Mouse (Mus musculus) layer of hippocampus, adult 11-12 months (tissue): ENCODE results near the gene Klhl21.

Source experiments
- DNase-seq: peaks from one replicate; pipeline ENCODE4 v3.0.0; 2022; ENCODE audit warnings: low spot score

Klhl21 gene

GRCm38 (mm10) chr4:151995371-151996172, 13.0 kb upstream of the Klhl21 start:
- peak; percentile 48 for DNase-seq

- peak; percentile 99 for DNase-seq
These were observed 12.2 kb upstream of the Klhl21 start, which contains the start of gene Phf13 for GRCm38 (mm10) chr4:151996173-151996950. Gene Phf13 (minus strand): TSS chr4:151996258.

GRCm38 (mm10) chr4:151996951-151997222, 11.7 kb upstream of the Klhl21 start:
- no peak for DNase-seq

- DNase-seq, result no peak
These were observed 10.9 kb upstream of the Klhl21 start for GRCm38 (mm10) chr4:151997701-151998100.

- no peak for DNase-seq
These were observed 9.1 kb upstream of the Klhl21 start for GRCm38 (mm10) chr4:151999481-151999880.

- no peak for DNase-seq
These were observed 7.7 kb upstream of the Klhl21 start for GRCm38 (mm10) chr4:152000906-152001305.

GRCm38 (mm10) chr4:152001335-152001734, 7.3 kb upstream of the Klhl21 start:
- DNase-seq, result no peak

GRCm38 (mm10) chr4:152002063-152002462, 6.5 kb upstream of the Klhl21 start:
- DNase-seq, result no peak

- DNase-seq, result no peak
These were observed 2.5 kb upstream of the Klhl21 start for GRCm38 (mm10) chr4:152006137-152006536.

GRCm38 (mm10) chr4:152006812-152007211, 1.8 kb upstream of the Klhl21 start:
- DNase-seq, result no peak

- peak; percentile 46 for DNase-seq
These were observed 989 bp upstream of the Klhl21 start for GRCm38 (mm10) chr4:152007481-152008147.

- no peak for DNase-seq
These were observed 479 bp upstream of the Klhl21 start for GRCm38 (mm10) chr4:152008148-152008500.

- DNase-seq, result peak; percentile 71
These were observed 761 bp downstream of the Klhl21 start for GRCm38 (mm10) chr4:152009076-152010051.

- DNase-seq, result no peak
These were observed 1.6 kb downstream of the Klhl21 start for GRCm38 (mm10) chr4:152010091-152010706.

GRCm38 (mm10) chr4:152010707-152011134, 2.1 kb downstream of the Klhl21 start:
- DNase-seq, result no peak

GRCm38 (mm10) chr4:152011171-152011760, 2.7 kb downstream of the Klhl21 start:
- no peak for DNase-seq

GRCm38 (mm10) chr4:152012109-152012508, 3.5 kb downstream of the Klhl21 start:
- no peak for DNase-seq

- no peak for DNase-seq
These were observed 4.6 kb downstream of the Klhl21 start for GRCm38 (mm10) chr4:152013036-152013813.

GRCm38 (mm10) chr4:152019073-152019472, 10.5 kb downstream of the Klhl21 start:
- no peak for DNase-seq

- DNase-seq, result no peak
These were observed 11.4 kb downstream of the Klhl21 start for GRCm38 (mm10) chr4:152020024-152020423.
